Mouse (Mus musculus) right cerebral cortex, adult 18-20 months (tissue): ENCODE results near the gene Serpinf1.

ENCODE experiments used
- DNase-seq: peaks from one replicate; pipeline ENCODE4 v3.0.0; 2022; ENCODE audit warnings: mixed read lengths

Gene Serpinf1

GRCm38 (mm10) chr11:75455041-75455736 is 32.7 kb upstream of the Serpinf1 start:
- no peak for DNase-seq

DNA sequence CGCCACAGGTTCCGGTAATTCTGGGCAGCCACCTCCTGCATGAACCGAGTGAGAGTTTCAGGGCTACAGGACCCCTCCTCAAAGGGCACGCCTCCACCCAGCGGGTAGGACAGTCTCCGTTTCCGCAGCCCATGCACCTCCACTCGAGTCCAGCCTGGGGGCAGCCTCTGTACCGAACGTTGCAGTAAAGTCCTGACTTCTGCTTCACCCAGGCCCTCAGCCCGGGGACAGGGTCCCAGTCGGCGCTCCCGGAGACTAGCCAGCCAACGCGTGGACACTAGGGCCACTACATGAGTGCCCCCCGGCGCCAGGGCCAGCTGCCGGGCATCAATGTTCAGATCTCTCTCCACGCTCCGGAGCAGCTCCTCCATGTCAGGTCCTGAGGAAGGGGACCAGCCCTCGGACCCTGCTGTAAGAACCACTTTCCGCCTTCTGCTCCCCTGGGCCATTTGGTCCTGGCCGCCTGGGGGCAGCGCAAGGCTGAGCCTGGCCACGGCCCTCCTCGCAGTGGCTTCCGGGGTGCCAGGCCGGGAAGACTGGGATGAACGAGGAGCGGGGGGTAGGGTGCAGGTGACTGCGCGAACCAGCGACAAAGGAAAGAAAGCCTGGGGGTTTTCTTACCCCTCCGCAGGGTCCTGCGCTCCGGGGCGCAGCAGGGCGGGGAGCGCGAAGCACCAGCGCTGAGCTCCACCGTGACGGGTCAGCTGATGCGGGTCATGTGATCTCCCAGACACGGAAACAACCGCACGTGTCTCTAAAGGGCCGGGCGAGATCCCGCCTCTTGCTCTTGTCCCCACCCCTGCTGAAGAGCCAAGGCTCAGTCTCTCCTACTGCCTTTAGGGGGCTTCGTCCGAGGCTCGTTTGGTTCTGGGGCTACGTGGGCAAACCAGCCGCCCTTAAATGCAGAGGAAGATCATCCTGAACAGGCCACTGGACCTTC is 31.8 kb upstream of the Serpinf1 start, which contains the start of gene Wdr81:
Wdr81 (minus strand) TSS at position 727 of the 940 bp plus-strand sequence.
- peak; percentile 92 for DNase-seq

DNA sequence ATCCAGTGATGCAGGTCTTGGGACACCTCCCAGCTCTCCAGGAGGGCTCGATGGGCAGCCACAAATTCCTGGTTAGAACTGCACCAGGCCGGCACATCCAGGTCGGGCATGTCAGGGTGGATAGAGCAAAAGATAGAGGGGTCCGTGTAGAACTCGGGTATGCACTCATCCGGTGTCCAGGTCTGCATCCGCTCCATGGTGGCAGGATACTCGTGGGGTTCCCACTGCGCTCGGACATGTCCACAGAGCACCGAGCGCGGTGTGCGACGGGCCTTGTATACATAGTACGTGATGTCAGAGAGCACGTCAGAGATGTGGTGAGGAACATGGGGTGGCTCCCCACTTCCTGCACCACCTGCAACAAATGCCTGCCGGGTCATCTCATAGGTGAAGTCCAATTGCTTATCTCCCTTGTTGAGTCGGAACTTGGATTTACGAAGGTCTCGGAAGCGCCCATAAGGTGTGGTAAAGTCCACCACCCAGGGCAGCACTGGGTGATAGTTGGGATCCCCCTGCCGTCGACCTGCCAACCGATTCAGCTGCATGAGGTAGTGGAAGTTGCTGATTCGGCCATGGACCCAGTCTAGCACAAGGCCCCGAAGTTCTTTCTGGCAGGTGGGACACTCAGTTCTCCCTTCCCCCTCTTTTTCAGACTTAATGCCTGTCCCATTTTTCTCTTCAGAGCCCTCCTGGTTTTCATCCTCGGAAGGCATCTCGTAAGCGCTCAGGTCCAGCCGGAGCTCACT is 30.5 kb upstream of the Serpinf1 start:
- DNase-seq: no peak

DNA sequence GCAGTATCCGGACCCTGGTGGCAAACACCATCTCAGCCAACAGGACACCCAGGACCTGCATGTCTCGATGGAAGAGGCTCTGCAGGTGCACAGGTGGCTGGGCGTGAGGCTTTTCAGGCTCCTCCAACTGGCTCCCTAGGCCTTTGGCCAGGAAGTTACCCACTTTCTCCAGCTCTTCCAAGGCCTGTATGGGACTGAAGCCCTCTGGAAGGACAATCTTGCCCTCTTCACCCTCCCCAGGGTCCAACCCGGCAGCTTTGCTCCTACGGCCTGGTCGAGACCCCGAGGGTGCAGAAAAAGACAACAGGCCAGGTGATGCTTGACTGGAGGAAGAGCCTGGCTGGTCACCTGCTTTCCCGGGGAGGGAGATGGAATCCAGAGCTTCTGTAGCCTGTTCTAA is 29.6 kb upstream of the Serpinf1 start:
- no peak for DNase-seq

- no peak for DNase-seq
Observed at GRCm38 (mm10) chr11:75450936-75451335, 28.4 kb upstream of the Serpinf1 start.

- DNase-seq: no peak
Observed at GRCm38 (mm10) chr11:75450304-75450908, 27.9 kb upstream of the Serpinf1 start.

GRCm38 (mm10) chr11:75449695-75450094 is 27.2 kb upstream of the Serpinf1 start:
- no peak for DNase-seq

GRCm38 (mm10) chr11:75448575-75448974 is 26.1 kb upstream of the Serpinf1 start:
- DNase-seq: no peak

DNA sequence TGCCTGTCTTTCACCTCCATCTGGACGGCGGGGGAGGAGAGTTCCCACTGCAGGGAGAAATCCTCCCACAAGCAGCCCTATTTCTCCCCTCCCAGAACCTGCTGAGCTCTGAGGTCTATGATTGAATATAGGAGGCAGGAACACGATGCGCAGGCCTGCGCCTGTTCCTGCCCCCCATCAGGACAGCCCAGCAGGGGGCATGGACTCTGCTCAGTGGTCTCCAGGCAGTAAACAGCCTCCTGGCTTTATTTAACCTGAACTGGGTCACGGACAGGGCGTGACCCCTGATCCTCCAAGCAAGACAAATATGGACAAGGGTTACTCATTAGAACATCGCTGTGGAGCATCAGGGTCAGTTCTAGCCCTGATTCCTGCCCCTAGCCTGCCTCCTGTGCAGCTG is 21.2 kb upstream of the Serpinf1 start:
- no peak for DNase-seq

DNA sequence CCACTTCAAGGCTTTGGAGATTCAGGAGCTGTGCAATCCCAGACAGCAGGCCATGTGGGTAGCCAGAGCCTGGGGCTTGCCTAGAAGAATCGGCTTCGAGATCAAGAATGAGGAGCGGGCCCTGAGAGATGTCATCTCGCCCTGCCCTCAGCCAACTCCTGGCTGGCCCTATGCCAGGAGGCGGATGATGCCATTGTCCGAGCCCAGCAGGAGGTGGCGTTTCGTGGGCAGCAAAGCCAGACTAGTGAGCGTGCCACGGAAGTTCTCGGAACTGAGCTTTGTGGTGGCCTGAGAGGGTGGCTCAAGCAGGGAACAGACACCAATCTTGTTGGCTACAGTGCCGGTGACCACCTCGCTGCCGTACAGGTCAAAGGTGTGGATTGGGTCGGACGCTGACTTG is 19.1 kb upstream of the Serpinf1 start:
- DNase-seq: no peak

- no peak for DNase-seq
Observed at GRCm38 (mm10) chr11:75441034-75441433, 18.5 kb upstream of the Serpinf1 start.

GRCm38 (mm10) chr11:75439951-75440350 is 17.4 kb upstream of the Serpinf1 start:
- no peak for DNase-seq

- no peak for DNase-seq
Observed at GRCm38 (mm10) chr11:75439363-75439762, 16.9 kb upstream of the Serpinf1 start, which contains the start of gene Serpinf2. Gene Serpinf2 (minus strand): TSS chr11:75439591.

DNA sequence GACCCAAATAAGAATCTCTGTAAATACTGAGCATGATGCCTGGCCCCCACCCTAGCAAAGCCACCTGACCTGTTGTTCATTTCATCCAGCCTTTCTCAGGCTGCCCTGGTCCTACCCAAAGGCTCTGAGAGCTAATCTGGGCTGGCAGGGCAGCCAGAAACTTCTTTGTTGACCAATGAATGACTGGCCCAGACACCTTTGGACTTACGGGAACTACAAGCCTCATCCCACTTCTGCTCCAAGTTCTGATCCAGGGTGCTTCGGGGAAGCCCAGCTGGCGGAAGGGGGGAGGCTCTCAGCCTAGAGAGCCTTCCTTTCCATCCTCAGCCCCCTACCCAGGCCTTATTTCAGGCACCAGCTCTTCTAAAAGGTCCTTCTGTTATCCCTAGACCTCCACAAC is 16.3 kb upstream of the Serpinf1 start:
- no peak for DNase-seq

DNA sequence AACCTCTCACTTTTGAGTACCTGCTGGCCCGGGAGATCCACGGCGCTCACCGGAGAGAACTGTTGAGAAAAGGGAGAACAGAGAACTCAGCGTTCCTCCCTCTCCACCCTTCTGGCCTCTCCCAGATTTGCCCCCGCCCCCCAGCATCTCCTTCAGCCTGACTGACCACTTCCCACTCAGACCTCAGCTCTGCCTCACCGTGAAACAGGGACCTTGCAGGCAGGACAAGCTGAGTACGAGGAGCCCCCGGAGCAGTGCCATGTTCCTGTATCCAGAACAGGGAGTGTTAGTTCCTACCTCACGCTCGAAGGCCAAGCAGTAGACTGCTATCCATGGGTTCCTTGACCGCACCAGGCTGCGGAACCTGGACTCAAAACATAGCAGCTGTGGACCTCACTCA is 15.7 kb upstream of the Serpinf1 start:
- DNase-seq: no peak

GRCm38 (mm10) chr11:75434138-75434537 is 11.6 kb upstream of the Serpinf1 start:
- DNase-seq: no peak

- peak; percentile 80 for DNase-seq
Observed at GRCm38 (mm10) chr11:75431307-75431706, 8.8 kb upstream of the Serpinf1 start.

DNA sequence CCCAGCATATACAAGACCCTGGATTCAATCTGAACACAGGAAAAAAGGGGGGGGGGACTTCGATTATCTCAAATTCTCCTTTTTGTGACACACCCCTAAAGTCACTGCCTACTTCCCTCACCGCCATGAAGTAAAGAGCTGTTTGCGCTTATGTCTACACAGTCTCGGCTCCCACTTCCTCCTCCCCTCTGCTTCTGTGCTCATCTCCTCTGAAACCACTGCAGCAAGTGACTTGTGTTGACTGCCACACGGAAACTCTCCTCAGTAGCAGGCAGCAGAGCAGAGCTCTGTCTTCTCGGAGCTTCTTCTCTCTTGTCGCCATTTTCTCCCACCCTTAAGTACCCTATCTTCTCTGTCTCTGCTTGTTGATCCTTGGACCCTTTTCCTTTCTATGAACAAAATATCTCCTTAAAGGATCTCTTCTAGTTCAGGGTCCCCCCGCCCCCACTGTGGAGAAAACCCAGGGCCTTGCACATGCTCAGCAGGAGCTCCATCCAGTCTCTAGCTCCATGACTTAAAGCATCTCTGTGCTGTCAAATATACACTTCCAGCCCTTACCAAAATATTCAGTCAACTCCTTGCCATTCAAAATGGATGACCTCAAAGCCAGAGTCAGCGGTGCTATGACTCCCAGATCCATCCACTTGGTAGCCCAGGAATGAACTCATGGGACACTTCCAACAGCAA is 6.7 kb upstream of the Serpinf1 start:
- DNase-seq: no peak

- no peak for DNase-seq
Observed at GRCm38 (mm10) chr11:75424459-75424858, 2.0 kb upstream of the Serpinf1 start.

DNA sequence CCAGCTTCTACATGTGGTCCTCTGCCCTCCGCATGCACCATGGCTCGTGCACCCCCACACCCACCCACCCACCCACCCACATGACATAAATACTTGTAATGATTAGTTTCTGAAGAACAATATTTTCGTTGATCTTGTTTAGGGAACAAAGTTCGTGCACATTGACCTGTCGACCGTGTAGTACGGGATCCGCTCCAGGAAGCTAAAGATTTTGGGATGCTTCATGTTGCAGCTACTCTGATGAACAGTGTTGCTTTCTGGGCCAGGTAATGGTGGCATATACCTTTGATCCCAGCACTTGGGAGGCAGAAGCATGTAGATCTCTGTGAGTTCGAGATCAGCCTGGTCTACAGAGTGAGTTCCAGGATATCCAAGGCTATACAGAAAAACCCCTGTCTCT is 1.5 kb upstream of the Serpinf1 start:
- no peak for DNase-seq

GRCm38 (mm10) chr11:75423091-75423490 is 590 bp upstream of the Serpinf1 start:
- DNase-seq: no peak

GRCm38 (mm10) chr11:75421375-75422012 is 1.0 kb downstream of the Serpinf1 start:
- DNase-seq: no peak
